Mouse (Mus musculus): ENCODE data around the gene Sco1. TPM values are rescaled to one million over a fixed set of nuclear protein-coding genes. Genes with fewer than 3 reads are reported as not detected.

Gene Sco1
- polyA plus RNA-seq, 1 experiment from 2014 or later = 8.2 TPM

Small RNA genes lying within 50 kb of the gene (microRNA-seq; reads per million reads assigned to microRNA genes)
- 1.2 reads per million for gene Mir6923

Other genes with a start within 250 kb of the Sco1 start
- 0.05 TPM in 1 of 2 replicates, not detected in the other for gene Pirt, start 140.7 kb upstream of the Sco1 start, polyA plus RNA-seq (2015; fragmentation: Nextera tagmentation; extraction: Ambion mirVana)
- not detected in 2 replicates for gene Tmem238l, start 96.0 kb upstream of the Sco1 start, polyA plus RNA-seq (2015; fragmentation: Nextera tagmentation; extraction: Ambion mirVana)
- gene Tmem220, start 27.5 kb upstream of the Sco1 start, polyA plus RNA-seq (2015; fragmentation: Nextera tagmentation; extraction: Ambion mirVana) = 1.5 and 2.0 TPM in 2 replicates
- 10.7 and 14.0 TPM in 2 replicates for gene Adprm, start 76 bp upstream of the Sco1 start, polyA plus RNA-seq (2015; fragmentation: Nextera tagmentation; extraction: Ambion mirVana)
- 1.6 and 1.8 TPM in 2 replicates for gene Myh3, start 25.6 kb downstream of the Sco1 start, polyA plus RNA-seq (2015; fragmentation: Nextera tagmentation; extraction: Ambion mirVana)
- gene Myh2, start 118.4 kb downstream of the Sco1 start, polyA plus RNA-seq (2015; fragmentation: Nextera tagmentation; extraction: Ambion mirVana) = not detected in 2 replicates
- 0.02 and 0.06 TPM in 2 replicates for gene Myh1, start 147.4 kb downstream of the Sco1 start, polyA plus RNA-seq (2015; fragmentation: Nextera tagmentation; extraction: Ambion mirVana)
- gene Myh4, start 185.4 kb downstream of the Sco1 start, polyA plus RNA-seq (2015; fragmentation: Nextera tagmentation; extraction: Ambion mirVana) = not detected in 2 replicates
- gene Myh8, start 224.5 kb downstream of the Sco1 start, polyA plus RNA-seq (2015; fragmentation: Nextera tagmentation; extraction: Ambion mirVana) = 0.67 and 0.88 TPM in 2 replicates

Measured in liver, embryonic 13.5 days (tissue).